Mouse (Mus musculus): ENCODE results near the gene Tcte1. TPM values are rescaled to one million over a fixed set of nuclear protein-coding genes. Genes with fewer than 3 reads are reported as not detected.

Tcte1 gene
- polyA plus RNA-seq, 1 experiment from 2014 or later, result 6.0 TPM

DNA sequence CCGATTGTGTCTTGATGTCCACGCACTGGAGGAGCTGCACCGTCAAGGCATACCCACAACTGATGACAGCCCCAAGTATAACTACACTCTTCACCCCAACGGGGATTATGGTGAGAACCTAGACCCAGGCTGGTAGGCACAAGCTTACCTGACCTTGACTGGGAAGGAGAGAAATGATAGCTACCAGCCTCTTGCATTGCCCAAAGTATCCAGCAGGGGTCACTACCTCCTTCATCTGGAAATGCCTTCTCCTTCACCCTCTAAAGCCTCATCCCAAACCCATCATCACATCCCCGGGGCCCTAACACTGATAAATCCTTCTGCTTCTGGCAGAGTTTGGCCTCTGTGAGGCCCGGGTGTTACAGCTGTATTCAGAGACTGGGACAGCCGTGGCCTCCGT lies 6.7 kb upstream of the Tcte1 start:
- H3K4me3 ChIP-seq, result no peak overlapping the region
- H3K4me2 ChIP-seq, result no peak overlapping the region
- H3K9me3 ChIP-seq, result no peaks in the 10 kb centered on the region
- H3K4me1 ChIP-seq, result no peaks in the 10 kb centered on the region; the same call in 1 of the 2 replicates
- H3K27ac ChIP-seq, result no peak overlapping the region
- no peaks in the 10 kb centered on the region for H3K36me3 ChIP-seq (replicated peaks)
- no peaks in the 10 kb centered on the region for H3K27me3 ChIP-seq (replicated peaks)
- peak; percentile 28 for ATAC-seq (replicated peaks)
- 50% methylated on average over 8 of the region's 8 CpGs for WGBS
- peak overlapping the region; percentile 8; the same call in 1 of the 2 replicates for H3K9ac ChIP-seq

DNA sequence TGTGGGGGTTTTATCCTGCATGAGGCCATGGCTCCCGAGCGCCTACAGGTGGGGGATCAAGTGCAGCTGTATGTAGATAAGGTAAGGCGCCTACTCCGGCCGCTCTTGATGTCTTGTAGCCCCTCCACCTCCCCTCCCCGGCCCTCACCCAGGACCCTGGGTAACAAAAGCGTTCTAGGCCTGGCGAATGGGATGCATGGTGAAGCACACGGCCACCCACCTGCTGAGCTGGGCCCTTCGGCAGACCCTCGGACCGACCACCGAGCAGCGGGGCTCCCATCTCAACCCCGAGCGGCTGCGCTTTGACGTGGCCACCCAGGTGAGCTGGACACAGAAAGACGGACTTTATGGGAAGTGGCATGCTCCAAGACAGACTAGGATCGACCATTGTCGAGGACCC lies 6.1 kb upstream of the Tcte1 start:
- peak; percentile 2; the same call in 1 of the 2 replicates for ATAC-seq (replicated peaks)
- Histone ChIP-seq H3K9me3 (no peaks in the 10 kb centered on the region), H3K9ac (no peak overlapping the region), H3K4me3 (no peak overlapping the region), H3K27ac (no peak overlapping the region), H3K36me3 (replicated peaks) (no peaks in the 10 kb centered on the region), H3K27me3 (replicated peaks) (no peaks in the 10 kb centered on the region), H3K4me1 (no peaks in the 10 kb centered on the region; the same call in 1 of the 2 replicates), H3K4me2 (no peak overlapping the region)
- 90% methylated on average over 21 of the region's 21 CpGs for WGBS

DNA sequence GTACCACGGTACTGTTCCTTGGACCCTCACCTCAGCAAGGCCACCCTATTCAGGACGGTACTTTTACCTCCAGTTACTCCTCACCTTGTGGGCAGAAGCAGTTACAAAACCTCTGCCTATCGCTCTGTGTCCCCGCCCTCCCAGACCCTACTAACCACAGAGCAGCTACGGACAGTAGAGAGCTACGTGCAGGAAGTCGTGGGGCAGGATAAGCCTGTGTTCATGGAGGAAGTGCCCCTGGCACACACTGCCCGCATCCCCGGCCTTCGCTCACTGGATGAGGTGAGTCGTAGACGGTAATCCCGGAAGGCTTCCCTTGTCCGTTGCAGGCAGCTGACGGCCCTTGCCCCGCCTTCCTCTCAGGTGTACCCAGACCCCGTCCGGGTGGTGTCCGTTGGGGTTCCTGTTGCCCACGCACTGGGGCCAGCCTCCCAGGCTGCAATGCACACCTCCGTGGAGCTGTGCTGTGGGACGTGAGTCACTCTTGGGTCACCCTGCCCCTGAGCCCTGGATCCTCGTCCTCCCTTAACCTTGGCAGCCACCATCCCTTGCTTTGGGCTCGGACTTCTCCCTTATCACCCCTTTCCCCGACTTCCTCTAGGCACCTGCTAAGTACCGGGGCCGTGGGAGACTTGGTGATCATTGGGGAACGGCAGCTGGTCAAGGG lies 5.6 kb upstream of the Tcte1 start:
- Histone ChIP-seq H3K4me3 (no peak overlapping the region), H3K36me3 (replicated peaks) (no peaks in the 10 kb centered on the region), H3K4me1 (peaks cover 4% of the 10 kb centered on the region), H3K9me3 (no peaks in the 10 kb centered on the region), H3K9ac (no peak overlapping the region), H3K27me3 (replicated peaks) (no peaks in the 10 kb centered on the region), H3K4me2 (no peak overlapping the region), H3K27ac (no peak overlapping the region)
- WGBS, result 95% methylated on average over 28 of the region's 28 CpGs
- ATAC-seq (replicated peaks), result no peak

DNA sequence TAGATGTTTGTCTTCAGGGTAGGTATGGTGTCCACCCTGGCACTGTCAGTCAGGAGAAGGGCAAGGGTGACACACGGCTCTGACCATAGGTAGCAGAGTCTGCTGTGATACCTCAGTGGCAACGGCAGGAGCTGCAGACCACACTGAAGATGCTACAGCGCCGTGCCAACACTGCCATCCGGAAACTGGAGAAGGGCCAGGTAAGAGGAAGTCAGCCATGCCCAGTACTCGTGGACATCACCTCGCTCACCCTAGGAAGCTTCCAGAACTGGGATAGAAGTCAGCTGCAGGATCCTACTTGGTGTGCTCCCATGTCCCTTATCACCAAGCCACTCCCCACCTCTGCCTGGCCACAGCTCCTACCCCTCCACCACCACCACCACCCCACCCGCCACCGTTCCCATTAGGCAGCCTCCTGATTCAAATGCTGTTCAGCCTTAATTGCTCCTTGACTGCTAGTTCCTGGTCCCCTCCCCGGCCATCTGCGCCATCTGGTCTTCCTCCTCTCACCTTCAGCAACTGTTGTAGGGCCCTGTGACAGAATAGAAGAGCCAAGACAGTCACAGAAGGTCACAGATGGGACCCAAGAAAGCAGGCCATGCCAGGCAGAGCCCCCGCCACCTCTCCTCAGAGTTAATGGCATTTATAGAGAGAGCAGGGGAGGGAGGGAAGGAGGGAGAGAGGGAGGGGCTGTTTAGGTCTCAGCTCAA lies 4.3 kb upstream of the Tcte1 start:
- H3K4me2 ChIP-seq, result no peak overlapping the region
- ATAC-seq (replicated peaks), result no peak
- H3K9ac ChIP-seq, result no peak overlapping the region
- H3K4me1 ChIP-seq, result peaks cover 8% of the 10 kb centered on the region
- no peak overlapping the region for H3K4me3 ChIP-seq
- WGBS, result 82% methylated on average over 12 of the region's 12 CpGs
- H3K27ac ChIP-seq, result no peak overlapping the region
- no peaks in the 10 kb centered on the region for H3K36me3 ChIP-seq (replicated peaks)
- no peaks in the 10 kb centered on the region for H3K27me3 ChIP-seq (replicated peaks)
- H3K9me3 ChIP-seq, result no peaks in the 10 kb centered on the region

DNA sequence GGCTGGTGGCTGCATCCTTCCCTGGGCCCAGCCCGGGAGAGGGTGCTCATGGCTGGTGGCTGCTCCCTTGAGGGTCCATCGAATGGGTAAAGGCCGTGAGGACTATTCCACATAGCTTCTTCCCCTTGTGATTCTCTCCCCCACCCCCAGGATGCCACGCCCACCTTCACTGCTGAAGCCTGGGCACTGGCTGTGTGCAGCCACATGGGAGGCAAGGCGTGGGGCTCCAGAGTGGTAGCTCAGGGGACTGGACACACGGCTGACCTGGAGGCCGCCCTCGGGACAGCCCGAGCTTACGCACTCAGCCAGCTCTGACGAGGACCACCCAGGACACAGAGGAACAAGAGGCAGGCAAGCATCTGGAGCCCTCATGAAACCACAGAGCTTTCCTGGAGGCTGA lies 3.1 kb upstream of the Tcte1 start:
- no peak overlapping the region for H3K9ac ChIP-seq
- H3K4me3 ChIP-seq, result no peak overlapping the region
- H3K4me2 ChIP-seq, result no peak overlapping the region
- peaks cover 3% of the 10 kb centered on the region; the same call in 1 of the 2 replicates for H3K27me3 ChIP-seq (replicated peaks)
- ATAC-seq (replicated peaks), result no peak
- H3K4me1 ChIP-seq, result peaks cover 8% of the 10 kb centered on the region
- H3K27ac ChIP-seq, result no peak overlapping the region
- no peaks in the 10 kb centered on the region for H3K9me3 ChIP-seq
- 86% methylated on average over 11 of the region's 11 CpGs for WGBS
- no peaks in the 10 kb centered on the region for H3K36me3 ChIP-seq (replicated peaks)

DNA sequence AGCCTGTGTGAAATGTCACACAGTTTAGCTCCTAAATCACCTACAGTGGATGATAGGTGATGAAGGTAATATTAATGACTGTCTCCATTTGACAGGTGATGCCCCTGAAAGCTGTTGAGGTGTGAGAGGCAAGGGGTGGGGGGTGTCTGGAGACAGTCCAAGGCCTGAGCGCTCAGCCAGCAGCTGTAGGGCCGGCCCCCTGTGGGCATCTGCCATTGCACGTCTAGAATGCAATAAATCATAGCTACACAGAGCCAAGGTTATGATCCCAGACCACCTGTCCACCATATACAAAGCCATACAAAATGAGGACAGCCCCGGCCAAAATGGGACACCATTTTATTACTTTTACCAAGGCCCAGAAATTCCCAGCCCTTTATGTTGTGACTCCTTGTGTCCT lies 1.7 kb downstream of the Tcte1 start:
- no peak overlapping the region for H3K4me2 ChIP-seq
- H3K36me3 ChIP-seq (replicated peaks), result no peaks in the 10 kb centered on the region
- H3K9me3 ChIP-seq, result no peaks in the 10 kb centered on the region
- peaks cover 12% of the 10 kb centered on the region; the same call in 1 of the 2 replicates for H3K27me3 ChIP-seq (replicated peaks)
- 81% methylated on average over 4 of the region's 4 CpGs for WGBS
- H3K4me3 ChIP-seq, result no peak overlapping the region
- H3K9ac ChIP-seq, result no peak overlapping the region
- peaks cover 8% of the 10 kb centered on the region for H3K4me1 ChIP-seq
- no peak for ATAC-seq (replicated peaks)
- H3K27ac ChIP-seq, result no peak overlapping the region

DNA sequence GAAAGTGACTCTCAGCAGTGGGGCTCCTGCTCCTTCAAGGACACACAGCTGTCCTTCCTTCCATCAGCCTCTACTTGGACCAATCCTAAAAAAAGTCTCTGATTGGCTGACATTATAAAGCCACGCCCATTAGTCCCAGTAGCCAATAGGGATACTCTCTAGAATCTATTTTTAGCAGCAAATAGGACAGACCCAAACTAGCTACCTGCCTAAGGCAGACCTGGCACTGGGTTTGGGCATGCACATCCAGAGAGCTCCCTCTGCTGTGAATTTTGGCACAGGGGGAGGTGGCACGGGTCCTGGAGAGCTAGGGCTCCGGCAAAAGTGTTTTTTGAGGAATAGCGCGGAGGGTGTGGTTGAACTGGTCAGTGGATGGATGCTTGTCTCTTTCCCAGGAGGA lies 3.3 kb downstream of the Tcte1 start:
- 20% methylated on average over 5 of the region's 5 CpGs for WGBS
- Histone ChIP-seq H3K27ac (no peak overlapping the region), H3K9ac (no peak overlapping the region), H3K9me3 (no peaks in the 10 kb centered on the region), H3K36me3 (replicated peaks) (no peaks in the 10 kb centered on the region), H3K27me3 (replicated peaks) (peaks cover 15% of the 10 kb centered on the region; the same call in 1 of the 2 replicates), H3K4me2 (no peak overlapping the region), H3K4me3 (no peak overlapping the region), H3K4me1 (peaks cover 8% of the 10 kb centered on the region)
- ATAC-seq (replicated peaks), result no peak

DNA sequence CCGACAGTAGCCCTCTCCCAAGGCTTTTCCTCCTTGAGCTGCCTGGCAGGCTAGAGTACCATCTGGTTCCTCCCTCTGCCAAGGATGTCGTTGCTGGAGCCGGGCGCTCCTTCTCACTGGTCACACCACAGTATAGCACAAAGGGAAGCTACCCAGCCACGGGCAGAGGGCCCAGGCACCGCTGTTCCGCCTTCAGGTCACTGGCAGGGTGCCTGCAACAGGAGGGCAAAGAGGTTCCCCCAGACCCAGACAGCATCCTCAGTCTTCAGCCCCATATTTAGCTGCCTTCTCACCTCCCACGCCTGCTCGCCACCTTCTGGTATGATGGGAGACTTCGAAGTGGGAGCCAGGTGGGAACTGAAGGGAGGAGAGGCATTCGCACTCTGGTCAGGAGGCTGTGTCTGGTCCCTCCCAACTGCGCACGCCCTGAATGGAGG lies 7.1 kb downstream of the Tcte1 start:
- no peak overlapping the region for H3K9ac ChIP-seq
- no peaks in the 10 kb centered on the region for H3K9me3 ChIP-seq
- no peaks in the 10 kb centered on the region for H3K4me1 ChIP-seq
- no peak overlapping the region for H3K4me3 ChIP-seq
- 43% methylated on average over 13 of the region's 13 CpGs for WGBS
- no peak overlapping the region; the same call in 1 of the 2 replicates for H3K27ac ChIP-seq
- no peak overlapping the region for H3K4me2 ChIP-seq
- H3K36me3 ChIP-seq (replicated peaks), result no peaks in the 10 kb centered on the region
- peaks cover 29% of the 10 kb centered on the region for H3K27me3 ChIP-seq (replicated peaks)
- ATAC-seq (replicated peaks), result peak; percentile 57; the same call in 1 of the 2 replicates

DNA sequence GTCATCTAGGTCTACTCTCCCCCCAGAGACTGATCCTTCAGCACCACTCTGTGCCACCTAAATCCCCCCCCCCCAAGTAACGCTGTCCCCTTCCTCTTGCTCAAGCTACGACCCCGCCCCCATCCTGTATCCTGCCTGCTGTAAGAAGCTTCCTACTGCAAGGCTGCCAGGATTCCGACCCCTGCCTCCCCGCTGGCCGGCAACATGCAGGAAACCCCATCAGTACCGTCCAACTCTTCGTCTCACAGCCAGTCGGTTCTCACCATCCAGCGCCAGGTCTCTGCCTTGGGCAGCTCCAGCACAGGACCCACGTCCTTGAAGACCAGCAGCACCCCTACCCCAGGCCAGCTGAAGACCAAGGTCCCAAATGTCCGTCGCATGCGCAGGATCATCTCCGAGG lies 9.7 kb downstream of the Tcte1 start:
- Histone ChIP-seq H3K4me2 (no peak overlapping the region), H3K4me1 (no peaks in the 10 kb centered on the region), H3K27ac (no peak overlapping the region), H3K36me3 (replicated peaks) (no peaks in the 10 kb centered on the region), H3K9ac (no peak overlapping the region), H3K4me3 (no peak overlapping the region), H3K27me3 (replicated peaks) (peaks cover 30% of the 10 kb centered on the region), H3K9me3 (no peaks in the 10 kb centered on the region)
- no peak for ATAC-seq (replicated peaks)
- WGBS, result 57% methylated on average over 15 of the region's 15 CpGs

DNA sequence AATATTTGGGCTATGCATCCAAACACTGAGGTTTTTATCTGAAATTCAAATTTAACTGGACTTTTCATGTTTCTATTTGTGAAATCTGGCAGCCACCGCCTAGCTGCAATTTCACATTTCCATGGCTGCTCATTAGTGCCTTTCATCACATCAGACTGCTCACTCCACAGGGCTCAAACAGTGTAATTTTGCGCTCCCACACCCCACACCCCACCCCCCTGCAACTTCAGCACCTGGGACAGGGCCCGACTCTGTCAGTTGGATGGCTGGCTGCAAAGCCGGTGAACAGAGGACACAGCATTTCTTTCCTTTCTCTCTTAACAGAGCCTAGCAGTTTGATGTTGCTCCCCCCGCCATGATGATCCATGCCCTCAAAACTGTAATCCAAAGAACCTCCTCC lies 13.0 kb downstream of the Tcte1 start:
- H3K9ac ChIP-seq, result no peak overlapping the region
- H3K4me1 ChIP-seq, result no peaks in the 10 kb centered on the region
- 14% methylated on average over 5 of the region's 5 CpGs for WGBS
- no peaks in the 10 kb centered on the region for H3K36me3 ChIP-seq (replicated peaks)
- no peak for ATAC-seq (replicated peaks)
- no peak overlapping the region for H3K4me2 ChIP-seq
- H3K4me3 ChIP-seq, result no peak overlapping the region
- H3K27me3 ChIP-seq (replicated peaks), result peaks cover 24% of the 10 kb centered on the region
- no peak overlapping the region for H3K27ac ChIP-seq
- no peaks in the 10 kb centered on the region for H3K9me3 ChIP-seq

DNA sequence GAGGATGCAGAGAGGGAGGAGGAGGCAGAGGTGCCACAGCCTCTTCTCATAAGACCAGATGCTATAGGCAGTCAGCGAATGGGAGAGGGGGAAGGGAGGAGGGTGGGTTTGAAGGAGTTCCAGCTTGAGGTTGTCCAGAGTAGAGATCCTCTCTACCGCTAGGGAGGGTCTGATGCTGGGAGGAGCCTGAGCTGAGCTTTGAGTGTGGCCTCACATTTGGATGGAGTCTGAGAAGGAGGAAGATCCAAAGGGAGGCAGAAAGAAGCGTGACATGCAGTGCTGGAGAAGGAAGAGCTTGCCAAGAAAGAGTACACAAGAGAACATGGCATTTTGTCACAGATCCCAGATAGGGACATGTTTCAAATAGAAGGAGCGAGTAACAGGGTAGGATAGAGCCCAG lies 15.2 kb downstream of the Tcte1 start:
- H3K4me3 ChIP-seq, result no peak overlapping the region
- H3K4me2 ChIP-seq, result no peak overlapping the region
- no peaks in the 10 kb centered on the region for H3K36me3 ChIP-seq (replicated peaks)
- H3K27me3 ChIP-seq (replicated peaks), result peaks cover 20% of the 10 kb centered on the region
- no peak for ATAC-seq (replicated peaks)
- 59% methylated on average over 4 of the region's 4 CpGs for WGBS
- H3K27ac ChIP-seq, result no peak overlapping the region
- no peak overlapping the region for H3K9ac ChIP-seq
- H3K9me3 ChIP-seq, result no peaks in the 10 kb centered on the region
- no peaks in the 10 kb centered on the region for H3K4me1 ChIP-seq

DNA sequence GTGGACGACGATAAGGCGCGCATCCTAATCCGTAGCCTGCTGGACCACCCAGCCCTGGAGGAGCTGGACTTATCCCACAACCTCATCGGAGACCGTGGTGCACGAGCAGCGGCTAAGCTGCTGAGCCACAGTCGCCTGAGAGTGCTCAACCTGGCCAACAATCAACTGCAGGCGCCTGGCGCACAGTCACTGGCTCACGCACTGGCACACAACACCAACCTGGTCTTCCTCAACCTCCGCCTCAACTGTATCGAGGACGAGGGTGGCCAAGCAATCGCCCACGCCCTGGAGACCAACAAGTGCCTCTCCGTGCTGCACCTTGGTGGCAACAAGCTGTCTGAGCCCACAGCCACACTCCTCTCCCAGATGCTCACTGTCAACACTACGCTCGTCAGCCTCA lies 16.4 kb downstream of the Tcte1 start:
- H3K36me3 ChIP-seq (replicated peaks), result no peaks in the 10 kb centered on the region; the same call in 1 of the 2 replicates

DNA sequence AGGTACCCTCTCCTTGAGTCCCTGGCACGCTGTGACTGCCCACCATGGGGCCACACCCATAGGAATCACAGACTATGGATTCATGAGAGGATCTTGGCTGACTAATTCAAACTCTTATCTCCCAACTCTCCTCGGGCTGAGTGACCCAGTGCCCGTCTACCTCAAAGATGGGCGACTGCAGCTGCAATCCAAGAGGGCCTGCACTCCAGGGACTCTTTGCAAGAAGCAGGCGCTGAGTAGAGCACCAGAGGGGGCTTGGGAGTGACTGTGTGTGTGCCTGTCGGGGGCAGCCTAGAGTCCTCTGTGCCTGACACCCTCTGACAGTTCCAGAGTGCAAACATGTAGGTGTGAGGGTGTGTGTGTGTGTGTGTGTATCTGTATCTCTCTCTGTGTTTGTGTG lies 18.9 kb downstream of the Tcte1 start:
- Histone ChIP-seq H3K27me3 (replicated peaks) (peaks cover 20% of the 10 kb centered on the region), H3K4me3 (no peak overlapping the region), H3K9me3 (no peaks in the 10 kb centered on the region), H3K4me1 (peaks cover 21% of the 10 kb centered on the region), H3K4me2 (no peak overlapping the region), H3K27ac (no peak overlapping the region), H3K36me3 (replicated peaks) (peaks cover 15% of the 10 kb centered on the region), H3K9ac (no peak overlapping the region)
- ATAC-seq (replicated peaks), result no peak
- WGBS, result 40% methylated on average over 6 of the region's 6 CpGs

More for the DNA sequence above, 16.4 kb downstream of the Tcte1 start:
- ATAC-seq (replicated peaks), result no peak
- no peak overlapping the region for H3K4me3 ChIP-seq
- H3K9ac ChIP-seq, result no peak overlapping the region
- no peak overlapping the region for H3K27ac ChIP-seq
- no peak overlapping the region for H3K4me2 ChIP-seq
- H3K27me3 ChIP-seq (replicated peaks), result peaks cover 14% of the 10 kb centered on the region
- H3K4me1 ChIP-seq, result peaks cover 8% of the 10 kb centered on the region
- no peaks in the 10 kb centered on the region for H3K9me3 ChIP-seq
- 83% methylated on average over 21 of the region's 21 CpGs for WGBS

Measured in midbrain, embryonic 15.5 days (tissue).